Mouse (Mus musculus) CH12.LX (cell line): ENCODE measurements around the gene Inpp5d. TPM values are rescaled to one million over a fixed set of nuclear protein-coding genes. Genes with fewer than 3 reads are reported as not detected.
A peak's percentile ranks its signal among the peaks of the same experiment; 100 is the strongest.

ENCODE experiments used
- DNase-seq: peaks from one replicate; pipeline ENCODE4 v3.0.0-alpha.2; 2013; ENCODE audit errors: extremely low read depth
- H3K27ac ChIP-seq: 2 replicates; pipeline ENCODE4 v1.5.1; 2012; ENCODE audit warnings: low read depth, mild to moderate bottlenecking, control low read depth, moderate library complexity; ENCODE audit not compliant: insufficient read depth
- H3K27me3 ChIP-seq: replicated peaks from 2 replicates; pipeline ENCODE3; 2012; ENCODE audit warnings: inconsistent platforms
- H3K36me3 ChIP-seq, 2 experiments: replicated peaks in 1 of 2; 2 replicates each; pipeline versions ENCODE3 to v1.6.1; 2012; ENCODE audit warnings: inconsistent platforms in 1 of 2, low read length in 1 of 2, mild to moderate bottlenecking in 1 of 2, mixed read lengths in 1 of 2, moderate library complexity in 1 of 2; ENCODE audit not compliant: control insufficient read depth in 1 of 2, insufficient read depth in 1 of 2
- H3K4me1 ChIP-seq, 2 experiments: 2 replicates each; pipeline ENCODE4 v1.6.1; 2012; ENCODE audit warnings: inconsistent platforms in 1 of 2, moderate library complexity in 1 of 2; ENCODE audit not compliant: insufficient read depth in 2 of 2, control insufficient read depth in 1 of 2
- H3K4me2 ChIP-seq: 2 replicates; pipeline ENCODE4 v1.6.1; 2012; ENCODE audit warnings: low read depth, mild to moderate bottlenecking, control low read depth; ENCODE audit not compliant: poor library complexity, insufficient read depth, severe bottlenecking
- H3K4me3 ChIP-seq, 3 experiments: fragments of 150-350 bp in 1 of 3; sonication (generic) in 1 of 3; replicated peaks in 1 of 3; 2 replicates each; pipeline versions ENCODE3 to v1.5.1; 2011 to 2012; ENCODE audit warnings: low read depth in 2 of 3, low read length in 2 of 3, mild to moderate bottlenecking in 2 of 3, moderate library complexity in 2 of 3, control low read depth in 1 of 3, improper control_type of control experiment in 1 of 3, inconsistent platforms in 1 of 3, mixed read lengths in 1 of 3; ENCODE audit not compliant: poor library complexity in 1 of 3
- H3K79me2 ChIP-seq: replicated peaks from 2 replicates; pipeline ENCODE4 v1.6.1; 2012; ENCODE audit warnings: mild to moderate bottlenecking, moderate library complexity; ENCODE audit not compliant: control insufficient read depth, poor library complexity, insufficient read depth, severe bottlenecking; ENCODE audit errors: extremely low read depth
- H3K9ac ChIP-seq: 2 replicates; pipeline ENCODE4 v1.6.1; 2012; ENCODE audit warnings: low read depth, mild to moderate bottlenecking, control low read depth, moderate library complexity; ENCODE audit not compliant: insufficient read depth
- H3K9me3 ChIP-seq: replicated peaks from 2 replicates; pipeline ENCODE3; 2012; ENCODE audit warnings: low read length, inconsistent platforms, mixed read lengths
- BHLHE40 ChIP-seq: IDR thresholded peaks from 2 replicates; pipeline ENCODE4 v1.6.1; 2011; ENCODE audit warnings: mild to moderate bottlenecking, low read depth, low read length, improper control_type of control experiment
- CHD1 ChIP-seq: IDR thresholded peaks from 2 replicates; pipeline ENCODE4 v1.6.1; 2012; ENCODE audit warnings: low read depth, low read length, improper control_type of control experiment, inconsistent platforms
- CTCF ChIP-seq, 2 experiments: IDR thresholded peaks in 1 of 2; conservative IDR thresholded peaks in 1 of 2; 2 replicates each; pipeline ENCODE4 v1.5.1; 2011 to 2012; ENCODE audit warnings: low read depth in 2 of 2, low read length in 2 of 2, improper control_type of control experiment in 1 of 2, inconsistent platforms in 1 of 2, mild to moderate bottlenecking in 1 of 2, moderate library complexity in 1 of 2
- E2F4 ChIP-seq: IDR thresholded peaks from 2 replicates; pipeline ENCODE4 v1.6.1; 2011; ENCODE audit warnings: low read depth, low read length, improper control_type of control experiment; ENCODE audit not compliant: insufficient replicate concordance
- EP300 ChIP-seq: IDR thresholded peaks from 2 replicates; pipeline ENCODE4 v1.6.1; 2011; ENCODE audit warnings: low read length, improper control_type of control experiment
- ETS1 ChIP-seq: conservative IDR thresholded peaks from 2 replicates; pipeline ENCODE4 v1.6.1; 2012; ENCODE audit warnings: low read depth, mild to moderate bottlenecking, inconsistent platforms, low read length, improper control_type of control experiment, moderate library complexity
- GABPA ChIP-seq: IDR thresholded peaks from 2 replicates; pipeline ENCODE4 v1.6.1; 2012; ENCODE audit warnings: low read depth, low read length, improper control_type of control experiment, inconsistent platforms; ENCODE audit not compliant: insufficient replicate concordance
- HCFC1 ChIP-seq: IDR thresholded peaks from 2 replicates; pipeline ENCODE4 v1.6.1; 2012; ENCODE audit warnings: low read depth, mild to moderate bottlenecking, inconsistent platforms, low read length, improper control_type of control experiment
- JUN ChIP-seq: IDR thresholded peaks from 2 replicates; pipeline ENCODE4 v1.6.1; 2011; ENCODE audit warnings: low read depth, mild to moderate bottlenecking, low read length, improper control_type of control experiment, moderate library complexity; ENCODE audit not compliant: insufficient read depth
- KAT2A ChIP-seq: IDR thresholded peaks from 2 replicates; pipeline ENCODE4 v1.6.1; 2012; ENCODE audit warnings: low read length, improper control_type of control experiment, inconsistent platforms; ENCODE audit not compliant: insufficient replicate concordance
- MYC ChIP-seq: IDR thresholded peaks from 2 replicates; pipeline ENCODE4 v1.6.1; 2011; ENCODE audit warnings: low read depth, mild to moderate bottlenecking, improper control_type of control experiment, low read length
- NRF1 ChIP-seq: IDR thresholded peaks from 2 replicates; pipeline ENCODE4 v1.6.1; 2014; ENCODE audit warnings: low read depth, mild to moderate bottlenecking, inconsistent platforms, low read length, improper control_type of control experiment, moderate library complexity
- PAX5 ChIP-seq: IDR thresholded peaks from 2 replicates; pipeline ENCODE4 v1.6.1; 2012; ENCODE audit warnings: low read length, inconsistent platforms, mixed read lengths
- POLR2A ChIP-seq: IDR thresholded peaks from 2 replicates; pipeline ENCODE4 v1.6.1; 2011; ENCODE audit warnings: low read depth, mild to moderate bottlenecking, improper control_type of control experiment, low read length
- POLR2AphosphoS2 ChIP-seq: IDR thresholded peaks from 2 replicates; pipeline ENCODE4 v1.6.1; 2011; ENCODE audit warnings: low read depth, low read length, improper control_type of control experiment
- RCOR1 ChIP-seq: conservative IDR thresholded peaks from 2 replicates; pipeline ENCODE4 v1.6.1; 2012; ENCODE audit warnings: low read depth, mild to moderate bottlenecking, inconsistent platforms, low read length, improper control_type of control experiment
- SMC3 ChIP-seq: IDR thresholded peaks from 2 replicates; pipeline ENCODE4 v1.6.1; 2011; ENCODE audit warnings: low read depth, low read length, improper control_type of control experiment
- TBP ChIP-seq: conservative IDR thresholded peaks from 2 replicates; pipeline ENCODE4 v1.6.1; 2011; ENCODE audit warnings: low read depth, low read length, improper control_type of control experiment
- TCF12 ChIP-seq: IDR thresholded peaks from 2 replicates; pipeline ENCODE4 v1.6.1; 2014; ENCODE audit warnings: low read depth, mild to moderate bottlenecking, inconsistent platforms, low read length, improper control_type of control experiment
- UBTF ChIP-seq: IDR thresholded peaks from 2 replicates; pipeline ENCODE4 v1.6.1; 2012; ENCODE audit warnings: low read depth, mild to moderate bottlenecking, inconsistent platforms, low read length, improper control_type of control experiment, moderate library complexity
- USF1 ChIP-seq: IDR thresholded peaks from 2 replicates; pipeline ENCODE4 v1.6.1; 2014; ENCODE audit warnings: low read depth, mild to moderate bottlenecking, inconsistent platforms, low read length, improper control_type of control experiment
- USF2 ChIP-seq: conservative IDR thresholded peaks from 2 replicates; pipeline ENCODE4 v1.6.1; 2011; ENCODE audit warnings: low read depth, low read length, improper control_type of control experiment
- ZC3H11A ChIP-seq: IDR thresholded peaks from 2 replicates; pipeline ENCODE4 v1.6.1; 2012; ENCODE audit warnings: low read depth, mild to moderate bottlenecking, inconsistent platforms, low read length, improper control_type of control experiment
- ZMIZ1 ChIP-seq: IDR thresholded peaks from 2 replicates; pipeline ENCODE4 v1.6.1; 2012; ENCODE audit warnings: low read depth, mild to moderate bottlenecking, inconsistent platforms, low read length, improper control_type of control experiment
- dilution Hi-C: fragments of 300-500 bp; cut with MboI; formaldehyde crosslinking; loops from 2 replicates; pipeline ENCODE4 v1.14.3; 2020; ENCODE audit warnings: low sequenced_read_pairs; ENCODE audit not compliant: extremely low pct_unique_long_range_greater_than_20kb, extremely low pct_ligation_motif_present
- in situ Hi-C: fragments of 300-500 bp; cut with MboI; formaldehyde crosslinking; loops from 3 replicates; pipeline ENCODE4 v1.14.3; 2019; ENCODE audit warnings: low sequenced_read_pairs, low pct_ligation_motif_present, low pct_unique_long_range_greater_than_20kb, mixed read lengths
- polyA plus RNA-seq: library from polyadenylated mRNA; unstranded; fragments of >175 nt; gene quantifications from 2 replicates; pipeline ENCODE4 v1.2.1, GENCODE M21; 2012; ENCODE audit warnings: low read depth; ENCODE audit not compliant: insufficient read length
- total RNA-seq, 2 experiments: library from RNA; depleted of rRNA; stranded (reverse); fragments of 300-350 nt in 1 of 2; fragments of >200 nt in 1 of 2; gene quantifications; 2 replicates each; pipeline ENCODE4 v1.2.3; 2012 to 2014

Inpp5d gene
- total and polyA plus RNA-seq, 3 experiments, result 97.1 to 109 (median 106) TPM

GRCm38 (mm10) chr1:87696358-87696757, 76.2 kb downstream of the Inpp5d start:
- peaks cover 77 to 93% of the 10 kb centered on the region in 2 experiments for H3K36me3 ChIP-seq
- H3K4me1 ChIP-seq, result no peaks in the 10 kb centered on the region
- H3K27ac ChIP-seq, result no peak overlapping the region
- H3K4me2 ChIP-seq, result no peak overlapping the region
- no peak overlapping the region for H3K4me3 ChIP-seq
- TF ChIP-seq MYC (no peak), CTCF (conservative IDR thresholded peaks at IDR 0.05 in 1 of 2, IDR thresholded peaks at IDR 0.05 in 1 of 2; ENCODE audit: low read depth in 2 of 2, low read length in 2 of 2) (peak in 1 of 2 experiments; percentile 52; a peak in 3 of 4 replicates), GABPA (no peak), ZC3H11A (no peak), KAT2A (no peak), POLR2AphosphoS2 (no peak), SMC3 (peak; percentile 23; the same call in 1 of the 2 replicates), JUN (no peak), CHD1 (no peak), RCOR1 (no peak), TCF12 (no peak), EP300 (no peak)
- in situ Hi-C loops, result no loop called here
- H3K79me2 ChIP-seq, result no peaks in the 10 kb centered on the region
- dilution Hi-C loops, result no loop called here
- no peaks in the 10 kb centered on the region for H3K27me3 ChIP-seq
- peak; percentile 35 for DNase-seq
- H3K9me3 ChIP-seq, result no peaks in the 10 kb centered on the region
- H3K9ac ChIP-seq, result no peak overlapping the region

GRCm38 (mm10) chr1:87698010-87698409, 77.9 kb downstream of the Inpp5d start:
- Histone ChIP-seq H3K4me1 (no peaks in the 10 kb centered on the region), H3K4me3 (no peak overlapping the region), H3K79me2 (no peaks in the 10 kb centered on the region), H3K27ac (no peak overlapping the region), H3K9ac (no peak overlapping the region), H3K27me3 (no peaks in the 10 kb centered on the region), H3K4me2 (no peak overlapping the region), H3K9me3 (no peaks in the 10 kb centered on the region), H3K36me3 (peaks cover 76 to 93% of the 10 kb centered on the region in 2 experiments)
- no peak for DNase-seq
- dilution Hi-C loops (no loop called here), in situ Hi-C loops (no loop called here)
- TF ChIP-seq PAX5 (no peak), GABPA (no peak), EP300 (no peak), BHLHE40 (no peak), NRF1 (no peak), UBTF (no peak), ZMIZ1 (no peak), ETS1 (no peak), TCF12 (no peak), JUN (no peak), CHD1 (no peak), USF1 (no peak), USF2 (no peak), POLR2A (no peak), CTCF (conservative IDR thresholded peaks at IDR 0.05 in 1 of 2, IDR thresholded peaks at IDR 0.05 in 1 of 2; ENCODE audit: low read depth in 2 of 2, low read length in 2 of 2) (no peak), TBP (no peak), SMC3 (no peak), POLR2AphosphoS2 (no peak), E2F4 (no peak), HCFC1 (no peak)
